In genomic region chr8:55034309-55034708, GRCm38 (mm10) we compare ENCODE assay signal across 10 mouse cellular contexts.
DNase-seq lines count a peak whose midpoint lies in the region; ATAC-seq and TF ChIP-seq lines count a peak whose summit lies in the region.
"Had no signal": no experiment of that assay in that cellular context is flagged by ENCODE, and none has a peak within 500 bp of the region (broad histone marks: within the 10 kb centered on the region; RNA-seq: fewer than 3 reads in every experiment).

No protein-coding gene starts in this region.

- no peak overlapping the region for H3K27ac ChIP-seq in limb, embryonic 14.5 days (replicated peaks; ENCODE audit: low read depth, low read length)
- no peak overlapping the region for H3K27ac ChIP-seq in limb, embryonic 10.5 days
- peak overlapping the region; percentile 90 for H3K27ac ChIP-seq in forebrain, embryonic 13.5 days
- H3K27ac ChIP-seq in neural tube, embryonic 12.5 days = no peak overlapping the region
- H3K27ac ChIP-seq: limb, embryonic 15.5 days had no signal

- peak; percentile 23 for DNase-seq in limb, embryonic 14.5 days (ENCODE audit: low spot score)
- DNase-seq in limb, embryonic 10.5 days (ENCODE audit: low spot score) = no peak
- peak; percentile 88 to 91 for DNase-seq in layer of hippocampus, postnatal 10 days (ENCODE audit: low spot score in 2 of 2)
- no peak for DNase-seq in spleen, postnatal 36 days (ENCODE audit: low spot score in 2 of 2)
- no peak for DNase-seq in kidney, adult 11 months
- no peak for DNase-seq in spleen, adult 12 weeks (ENCODE audit: low spot score)

- no peak for TF ChIP-seq POLR2A in limb, embryonic 14.5 days (IDR thresholded peaks at IDR 0.05; ENCODE audit: borderline replicate concordance, extremely low read depth, insufficient read depth, insufficient read length)

- no peaks in the 10 kb centered on the region for H3K9me3 ChIP-seq in limb, embryonic 14.5 days (ENCODE audit: control insufficient read depth, low read length)
- no peaks in the 10 kb centered on the region for H3K9me3 ChIP-seq in limb, embryonic 10.5 days (replicated peaks)
- H3K9me3 ChIP-seq in forebrain, embryonic 13.5 days (replicated peaks) = no peaks in the 10 kb centered on the region
- H3K9me3 ChIP-seq in neural tube, embryonic 12.5 days = no peaks in the 10 kb centered on the region
- H3K9me3 ChIP-seq: limb, embryonic 15.5 days had no signal

- no peak overlapping the region for H3K4me2 ChIP-seq in limb, embryonic 14.5 days (replicated peaks; ENCODE audit: low read depth, low read length, severe bottlenecking)
- H3K4me2 ChIP-seq in forebrain, embryonic 13.5 days = peak overlapping the region; percentile 27; the same call in 1 of the 2 replicates
- H3K4me2 ChIP-seq in neural tube, embryonic 12.5 days (replicated peaks) = no peak overlapping the region
- H3K4me2 ChIP-seq: limb, embryonic 15.5 days had no signal

- no peak overlapping the region for H3K9ac ChIP-seq in limb, embryonic 14.5 days (ENCODE audit: low read depth, low read length, severe bottlenecking)
- H3K9ac ChIP-seq in forebrain, embryonic 13.5 days = no peak overlapping the region
- H3K9ac ChIP-seq in neural tube, embryonic 12.5 days = no peak overlapping the region
- H3K9ac ChIP-seq: limb, embryonic 15.5 days had no signal

- H3K27me3 ChIP-seq in limb, embryonic 14.5 days (ENCODE audit: control insufficient read depth, insufficient read depth, low read length) = no peaks in the 10 kb centered on the region
- H3K27me3 ChIP-seq in limb, embryonic 10.5 days (ENCODE audit: low read depth, poor library complexity, severe bottlenecking) = no peaks in the 10 kb centered on the region
- no peaks in the 10 kb centered on the region for H3K27me3 ChIP-seq in forebrain, embryonic 13.5 days
- H3K27me3 ChIP-seq in neural tube, embryonic 12.5 days (replicated peaks) = no peaks in the 10 kb centered on the region
- H3K27me3 ChIP-seq: CH12.LX; limb, embryonic 15.5 days had no signal

- H3K4me3 ChIP-seq in limb, embryonic 14.5 days (replicated peaks; ENCODE audit: low read length) = no peak overlapping the region
- H3K4me3 ChIP-seq in limb, embryonic 10.5 days = no peak overlapping the region
- H3K4me3 ChIP-seq in forebrain, embryonic 13.5 days = no peak overlapping the region
- H3K4me3 ChIP-seq in neural tube, embryonic 12.5 days = no peak overlapping the region
- H3K4me3 ChIP-seq: limb, embryonic 15.5 days had no signal

- H3K4me1 ChIP-seq in limb, embryonic 14.5 days (ENCODE audit: control insufficient read depth, insufficient read depth, low read length) = no peaks in the 10 kb centered on the region
- H3K4me1 ChIP-seq in limb, embryonic 10.5 days = no peaks in the 10 kb centered on the region
- peaks cover 15% of the 10 kb centered on the region for H3K4me1 ChIP-seq in forebrain, embryonic 13.5 days
- H3K4me1 ChIP-seq in neural tube, embryonic 12.5 days = peaks cover 7% of the 10 kb centered on the region
- H3K4me1 ChIP-seq: limb, embryonic 15.5 days had no signal

- WGBS in limb, embryonic 14.5 days = 13% methylated on average over 1 of the region's 1 CpGs
- 13% methylated on average over 1 of the region's 1 CpGs for WGBS in limb, embryonic 10.5 days
- WGBS in forebrain, embryonic 13.5 days = 0% methylated on average over 1 of the region's 1 CpGs
- WGBS in neural tube, embryonic 12.5 days = 0% methylated on average over 1 of the region's 1 CpGs

- no peak for ATAC-seq in limb, embryonic 14.5 days (ENCODE audit: low FRiP score, low read depth)
- ATAC-seq in forebrain, embryonic 13.5 days = peak; percentile 99
- ATAC-seq in neural tube, embryonic 12.5 days (ENCODE audit: low FRiP score, low read depth) = peak; percentile 96

- no peaks in the 10 kb centered on the region for H3K36me3 ChIP-seq in limb, embryonic 14.5 days (ENCODE audit: control insufficient read depth, insufficient read depth, low read length)
- H3K36me3 ChIP-seq in limb, embryonic 10.5 days = no peaks in the 10 kb centered on the region
- H3K36me3 ChIP-seq in forebrain, embryonic 13.5 days (ENCODE audit: poor library complexity, severe bottlenecking) = no peaks in the 10 kb centered on the region
- no peaks in the 10 kb centered on the region for H3K36me3 ChIP-seq in neural tube, embryonic 12.5 days
- H3K36me3 ChIP-seq: limb, embryonic 15.5 days had no signal

Comparison
In these comparisons a context has a peak if more than half of its experiments do, and no peak if none do; other contexts are left out.
1. DNase-seq: peak in limb, embryonic 14.5 days (single experiment) and layer of hippocampus, postnatal 10 days (2 of 2); none in limb, embryonic 10.5 days (single experiment), spleen, postnatal 36 days (0 of 2), kidney, adult 11 months (single experiment) and spleen, adult 12 weeks (single experiment).